In the genomic region with DNA sequence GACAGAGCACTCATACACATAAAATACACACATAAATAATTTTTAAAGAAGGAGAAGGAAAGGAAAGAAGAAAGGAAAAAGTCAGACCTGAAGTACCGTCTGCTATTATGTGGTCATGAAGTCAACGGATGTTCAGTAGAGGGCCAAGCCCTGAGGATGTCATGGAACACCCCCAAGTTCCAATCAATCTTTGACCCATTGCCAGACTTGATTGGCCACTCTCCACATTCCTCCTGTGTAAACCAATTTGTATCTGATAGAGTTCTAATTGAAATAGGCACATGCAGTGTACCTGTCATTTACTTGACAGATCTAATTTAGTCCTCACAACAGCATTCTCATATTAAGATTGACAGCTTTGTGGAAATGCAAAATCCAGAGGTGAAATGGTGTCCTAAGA, we compare ENCODE assay signal across 22 mouse cellular contexts. TPM values are rescaled to one million over a fixed set of nuclear protein-coding genes. Genes with fewer than 3 reads are reported as not detected.
A peak's percentile ranks its signal among the peaks of the same experiment; 100 is the strongest.
DNase-seq lines count a peak whose midpoint lies in the region; ATAC-seq and TF ChIP-seq lines count a peak whose summit lies in the region.
"Had no signal": no experiment of that assay in that cellular context is flagged by ENCODE, and none has a peak within 500 bp of the region (broad histone marks: within the 10 kb centered on the region; RNA-seq: fewer than 3 reads in every experiment).

No protein-coding gene starts in this region.

- H3K79me2 ChIP-seq in liver, adult 2 months (ENCODE audit: control insufficient read depth, insufficient read depth, low read length): no peaks in the 10 kb centered on the region

- no peak overlapping the region for H3K4me3 ChIP-seq in hindbrain, embryonic 11.5 days (ENCODE audit: low read depth, low read length)
- H3K4me3 ChIP-seq in hindbrain, embryonic 13.5 days: no peak overlapping the region
- H3K4me3 ChIP-seq in liver, adult 2 months (ENCODE audit: insufficient read depth, low read depth, low read length): no peak overlapping the region
- H3K4me3 ChIP-seq: embryonic facial prominence, embryonic 13.5 days; embryonic facial prominence, embryonic 15.5 days; erythroblast, embryonic 14.5 days; forebrain, embryonic 10.5 days; forebrain, embryonic 12.5 days had no signal

- H3K4me1 ChIP-seq in hindbrain, embryonic 11.5 days (replicated peaks; ENCODE audit: control insufficient read depth, insufficient read depth, low read length): no peaks in the 10 kb centered on the region; the same call in 1 of the 2 replicates
- peaks cover 13% of the 10 kb centered on the region for H3K4me1 ChIP-seq in hindbrain, embryonic 13.5 days (replicated peaks)
- no peaks in the 10 kb centered on the region for H3K4me1 ChIP-seq in liver, adult 2 months (ENCODE audit: control insufficient read depth, insufficient read depth, low read length)
- H3K4me1 ChIP-seq: embryonic facial prominence, embryonic 13.5 days; embryonic facial prominence, embryonic 15.5 days had no signal

- DNase-seq in hindbrain, embryonic 11.5 days (ENCODE audit: low spot score): no peak
- DNase-seq in liver, adult 2 months (ENCODE audit: extremely low read depth, low read depth, low spot score): peak; percentile 82
- DNase-seq in liver: no peak
- DNase-seq: adrenal gland, adult 2 months; adrenal gland, postnatal 10 days; adrenal gland, postnatal 25 days; cerebellum, adult 11 months; cerebellum, adult 18-20 months; cerebellum, adult 8-10 months; cerebellum, adult 9-11 months; cerebellum, postnatal 36 days; embryo, embryonic 11 days had no signal

- no peaks in the 10 kb centered on the region for H3K27me3 ChIP-seq in hindbrain, embryonic 11.5 days (ENCODE audit: control insufficient read depth, insufficient read depth, low read length)
- H3K27me3 ChIP-seq in hindbrain, embryonic 13.5 days: no peaks in the 10 kb centered on the region
- H3K27me3 ChIP-seq in liver, adult 2 months (ENCODE audit: control insufficient read depth, insufficient read depth, low read length): no peaks in the 10 kb centered on the region
- H3K27me3 ChIP-seq: embryonic facial prominence, embryonic 13.5 days; embryonic facial prominence, embryonic 15.5 days; forebrain, embryonic 12.5 days had no signal

- 68% methylated on average over 2 of the region's 2 CpGs for WGBS in hindbrain, embryonic 11.5 days
- WGBS in hindbrain, embryonic 13.5 days: 78% methylated on average over 2 of the region's 2 CpGs
- WGBS in liver, adult 2 months: 24% methylated on average over 2 of the region's 2 CpGs

- TF ChIP-seq POLR2A in liver, adult 2 months (IDR thresholded peaks at IDR 0.05; ENCODE audit: extremely low read depth, insufficient read depth, low read length): no peak

- no peak overlapping the region for H3K27ac ChIP-seq in hindbrain, embryonic 11.5 days (ENCODE audit: low read depth, low read length)
- no peak overlapping the region for H3K27ac ChIP-seq in hindbrain, embryonic 13.5 days
- no peak overlapping the region for H3K27ac ChIP-seq in liver, adult 2 months (replicated peaks; ENCODE audit: insufficient read depth, low read depth, low read length)
- H3K27ac ChIP-seq: embryonic facial prominence, embryonic 13.5 days; embryonic facial prominence, embryonic 15.5 days; forebrain, embryonic 10.5 days; forebrain, embryonic 12.5 days had no signal

- no peak for TF ChIP-seq CTCF in liver, adult 2 months (IDR thresholded peaks at IDR 0.05; ENCODE audit: low read depth, low read length)

- no peak overlapping the region for H3K4me2 ChIP-seq in hindbrain, embryonic 11.5 days (replicated peaks; ENCODE audit: low read depth, low read length)
- H3K4me2 ChIP-seq in hindbrain, embryonic 13.5 days: no peak overlapping the region
- H3K4me2 ChIP-seq: embryonic facial prominence, embryonic 13.5 days; embryonic facial prominence, embryonic 15.5 days; forebrain, embryonic 12.5 days had no signal

- ATAC-seq in hindbrain, embryonic 11.5 days (ENCODE audit: low FRiP score): 0 out of 2 replicates have a peak, but pooled peaks have one; percentile 12
- no peak for ATAC-seq in hindbrain, embryonic 13.5 days (ENCODE audit: low FRiP score)
- ATAC-seq: forebrain, embryonic 14.5 days; forebrain, embryonic 16.5 days had no signal

- H3K9ac ChIP-seq in hindbrain, embryonic 11.5 days (ENCODE audit: low read depth, low read length): no peak overlapping the region
- no peak overlapping the region for H3K9ac ChIP-seq in hindbrain, embryonic 13.5 days
- no peak overlapping the region for H3K9ac ChIP-seq in liver, adult 2 months (ENCODE audit: low read depth, low read length)
- H3K9ac ChIP-seq: embryonic facial prominence, embryonic 13.5 days; embryonic facial prominence, embryonic 15.5 days; forebrain, embryonic 12.5 days had no signal

- H3K36me3 ChIP-seq in hindbrain, embryonic 11.5 days (ENCODE audit: control insufficient read depth, insufficient read depth, low read length): no peaks in the 10 kb centered on the region
- H3K36me3 ChIP-seq in hindbrain, embryonic 13.5 days: no peaks in the 10 kb centered on the region
- H3K36me3 ChIP-seq in liver, adult 2 months (ENCODE audit: control insufficient read depth, insufficient read depth, low read length): no peaks in the 10 kb centered on the region
- H3K36me3 ChIP-seq: embryonic facial prominence, embryonic 13.5 days; embryonic facial prominence, embryonic 15.5 days; forebrain, embryonic 10.5 days; forebrain, embryonic 12.5 days had no signal

- no peaks in the 10 kb centered on the region for H3K9me3 ChIP-seq in hindbrain, embryonic 11.5 days (ENCODE audit: control insufficient read depth, low read length)
- no peaks in the 10 kb centered on the region for H3K9me3 ChIP-seq in hindbrain, embryonic 13.5 days
- H3K9me3 ChIP-seq: embryonic facial prominence, embryonic 13.5 days; embryonic facial prominence, embryonic 15.5 days; forebrain, embryonic 10.5 days; forebrain, embryonic 12.5 days had no signal

RNA-seq across cellular contexts. Expression of gene Chrnb4, which starts 40.6 kb away (rescaled TPM):
- polyA plus RNA-seq in hindbrain, embryonic 11.5 days (2014; fragmentation: Nextera tagmentation; extraction: Ambion mirVana): 3.2 and 3.9 TPM in 2 replicates
- polyA plus RNA-seq in hindbrain, embryonic 13.5 days (2015; fragmentation: Nextera tagmentation; extraction: Ambion mirVana): 1.2 TPM in 2 replicates
- not detected in 2 replicates for total RNA-seq in liver, adult 2 months (2014; rRNA removed)
- not detected in 2 replicates for polyA plus RNA-seq in liver, adult 2 months (2012; rRNA removed)
- total RNA-seq: common myeloid progenitor, adult 5-6 weeks; MEL had no signal
- polyA plus RNA-seq: erythroblast, embryonic 14.5 days had no signal

RNA-seq across cellular contexts. Expression of gene Ube2q2, which starts 59.4 kb away (rescaled TPM):
- polyA plus RNA-seq in hindbrain, embryonic 11.5 days (2014; fragmentation: Nextera tagmentation; extraction: Ambion mirVana): 47.7 and 55.1 TPM in 2 replicates
- 39.9 and 42.3 TPM in 2 replicates for polyA plus RNA-seq in hindbrain, embryonic 13.5 days (2015; fragmentation: Nextera tagmentation; extraction: Ambion mirVana)
- total RNA-seq in liver, adult 2 months (2014; rRNA removed): 17.4 and 18.2 TPM in 2 replicates
- 5.5 and 6.5 TPM in 2 replicates for polyA plus RNA-seq in liver, adult 2 months (2012; rRNA removed)
